Mouse (Mus musculus) telencephalon, adult 2 months (tissue): ENCODE measurements around the gene Ubxn7.

Source experiments
- DNase-seq: peaks from one replicate; pipeline ENCODE4 v3.0.0-alpha.2; 2011; ENCODE audit warnings: low read depth, low spot score

Gene Ubxn7

GRCm38 (mm10) chr16:32433138-32433537 is 101.1 kb downstream of the Ubxn7 start:
- no peak for DNase-seq

GRCm38 (mm10) chr16:32434066-32434465 is 102.0 kb downstream of the Ubxn7 start:
- DNase-seq = no peak

DNA sequence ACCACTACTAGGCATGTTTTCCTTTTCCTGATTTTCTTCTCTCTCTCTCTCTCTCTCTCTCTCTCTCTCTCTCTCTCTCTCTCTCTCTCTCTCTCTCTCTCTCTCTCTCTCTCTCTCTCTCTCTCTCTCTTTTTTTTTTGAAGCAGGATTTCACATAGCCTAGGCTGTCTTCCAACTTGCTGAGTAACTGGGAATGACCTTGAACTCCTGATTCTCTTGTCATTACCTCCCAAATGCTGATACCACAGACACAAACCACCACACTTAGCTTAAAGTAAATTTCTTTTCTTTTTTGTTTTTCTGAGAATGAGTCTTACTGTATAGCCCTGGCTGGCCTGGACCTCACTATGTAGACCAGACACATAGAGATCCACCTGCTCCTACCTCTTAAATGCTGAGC is 102.6 kb downstream of the Ubxn7 start:
- no peak for DNase-seq

GRCm38 (mm10) chr16:32436657-32437056 is 104.6 kb downstream of the Ubxn7 start:
- no peak for DNase-seq

DNA sequence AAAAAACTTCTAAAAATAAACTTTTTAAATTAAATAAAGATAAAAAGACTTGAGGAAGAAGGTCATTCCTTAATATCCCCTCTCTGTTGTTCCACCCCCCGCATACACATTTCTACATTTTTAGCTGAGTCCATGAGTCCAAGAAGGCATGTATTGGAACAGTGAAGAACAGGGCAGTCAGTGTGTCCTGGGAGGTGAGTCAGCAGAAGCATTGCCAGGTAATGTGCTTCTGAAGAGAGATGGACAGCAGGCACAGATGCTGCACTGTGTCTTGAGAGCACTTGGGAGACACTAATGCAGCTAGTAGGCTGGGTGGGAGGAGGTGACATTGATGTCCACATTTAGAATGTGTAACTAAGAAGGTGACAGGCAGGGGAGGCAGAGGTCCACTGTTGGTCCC is 105.2 kb downstream of the Ubxn7 start:
- no peak for DNase-seq

DNA sequence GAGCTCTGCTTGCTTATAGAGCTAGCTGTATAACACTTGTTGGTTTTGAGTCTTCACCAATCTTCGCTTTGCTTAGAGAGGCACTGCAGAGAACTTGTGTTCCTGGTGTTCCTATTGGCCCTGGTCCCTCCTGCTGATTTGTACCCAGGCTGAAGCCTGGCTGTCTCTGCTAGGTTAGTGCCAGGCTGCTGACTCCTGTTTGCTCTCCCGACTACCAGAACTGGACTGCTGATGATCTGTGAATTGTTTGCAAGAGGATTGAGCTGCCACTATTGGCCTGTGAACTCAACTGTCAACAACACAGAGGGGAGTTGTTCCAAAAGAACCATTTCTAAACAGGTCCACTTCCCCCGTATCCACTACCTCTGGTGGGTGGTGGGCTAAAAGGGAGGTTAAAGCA is 109.4 kb downstream of the Ubxn7 start:
- DNase-seq = no peak
